Mouse (Mus musculus): Measurements from ENCODE around the gene Cd300lg. TPM values are rescaled to one million over a fixed set of nuclear protein-coding genes. Genes with fewer than 3 reads are reported as not detected.

Cd300lg gene
- total RNA-seq (2021), result 36.8 and 46.2 TPM in 2 replicates
- long read RNA-seq, transcript Cd300lg-201 (7 exons, 2,353 nt), result major isoform, 7 of 16 reads
- long read RNA-seq, partial matches to known transcripts, result 3 of 16 reads
- long read RNA-seq, other reads (novel, unspliced or antisense), result 4 of 16 reads

DNA sequence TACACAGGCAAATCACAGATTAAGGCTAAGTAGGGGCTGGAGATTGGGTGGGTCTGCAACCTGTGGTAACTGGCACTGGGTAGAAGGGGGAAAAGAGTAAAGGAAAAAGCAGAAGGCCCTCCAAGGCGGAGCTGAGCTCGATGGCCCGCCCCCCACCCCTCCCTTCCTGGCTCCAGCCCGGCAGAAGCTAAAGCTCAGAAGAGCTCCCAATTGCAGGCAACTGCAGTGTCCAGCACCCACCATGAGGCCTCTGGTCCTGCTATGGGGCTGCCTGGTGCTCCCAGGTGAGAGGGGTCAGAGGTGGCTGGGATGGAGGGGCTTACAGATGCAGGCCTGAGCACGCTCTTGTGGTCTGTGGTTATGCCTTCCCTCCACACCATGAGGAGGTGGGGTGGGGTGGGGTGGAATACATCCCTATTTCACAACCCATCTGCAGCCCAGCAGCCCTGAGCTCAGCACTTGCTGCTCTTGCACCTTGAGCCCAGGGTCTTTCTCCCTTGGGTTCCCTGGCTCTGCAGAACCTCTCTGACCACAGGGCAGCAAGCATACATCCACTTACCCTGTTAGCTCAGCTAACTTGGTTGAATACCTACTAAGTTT lies at the start of gene Cd300lg:
TSS of gene Cd300lg (plus strand) at position 160 of the 600 bp plus-strand sequence.
- no peak for DNase-seq

DNA sequence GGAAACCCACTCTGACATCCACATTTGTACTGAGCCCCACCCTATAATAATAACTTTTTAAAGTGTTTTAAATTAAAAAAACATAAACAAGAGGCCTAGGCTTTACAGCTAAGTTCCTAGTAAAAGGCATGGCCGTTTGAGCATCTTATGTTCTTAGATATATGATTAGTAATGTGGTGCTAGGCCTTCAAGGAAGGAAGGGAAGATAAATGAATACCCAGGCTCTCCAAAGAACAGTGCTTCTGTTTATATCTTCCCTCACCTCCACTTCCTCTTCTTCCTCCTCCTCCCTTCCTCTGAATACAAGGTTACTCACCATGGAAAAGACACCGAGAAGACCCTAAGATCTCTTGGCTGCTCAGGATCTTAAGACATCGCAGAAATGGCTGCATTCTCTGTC lies 49.5 kb upstream of the Cd300lg start:
- DNase-seq, result no peak

DNA sequence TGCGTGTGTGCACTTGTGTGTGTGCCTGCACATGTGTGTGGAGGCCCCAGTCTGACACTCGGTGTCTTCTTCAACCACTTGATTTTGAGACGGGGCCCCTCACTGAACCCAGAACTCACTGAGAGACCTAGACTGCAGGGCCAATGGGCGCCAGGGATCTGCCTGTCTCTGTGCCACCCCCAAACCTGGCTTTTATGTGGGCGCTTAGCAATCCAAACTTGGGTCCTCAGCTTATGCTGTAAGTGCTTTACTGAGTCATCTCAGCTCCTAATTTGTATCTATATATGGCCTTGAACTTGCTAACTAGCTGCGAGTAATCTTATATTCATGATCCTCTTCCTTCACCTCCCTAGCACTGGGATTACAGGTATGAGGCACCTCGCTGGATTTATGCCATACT lies 48.9 kb upstream of the Cd300lg start:
- DNase-seq, result no peak

DNA sequence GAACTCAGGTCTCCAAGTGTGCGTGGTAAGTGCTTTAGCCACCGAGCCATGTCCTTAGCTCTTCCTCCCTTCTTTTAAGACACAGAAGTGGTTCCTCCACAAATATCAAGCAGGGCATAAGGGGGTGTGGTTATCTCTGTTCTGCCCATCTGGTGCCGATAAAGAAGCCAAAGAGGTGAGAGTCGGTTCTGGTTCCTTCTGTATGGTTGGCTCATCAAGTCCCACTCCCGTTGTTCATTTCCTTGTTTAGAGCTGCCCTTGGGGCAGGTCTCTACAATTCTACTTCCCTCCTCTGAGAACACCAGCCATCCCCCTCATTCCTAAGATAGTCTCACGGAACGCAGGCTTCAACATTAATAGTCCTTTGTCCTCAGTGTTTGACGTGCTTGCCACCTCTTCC lies 47.2 kb upstream of the Cd300lg start:
- no peak for DNase-seq

DNA sequence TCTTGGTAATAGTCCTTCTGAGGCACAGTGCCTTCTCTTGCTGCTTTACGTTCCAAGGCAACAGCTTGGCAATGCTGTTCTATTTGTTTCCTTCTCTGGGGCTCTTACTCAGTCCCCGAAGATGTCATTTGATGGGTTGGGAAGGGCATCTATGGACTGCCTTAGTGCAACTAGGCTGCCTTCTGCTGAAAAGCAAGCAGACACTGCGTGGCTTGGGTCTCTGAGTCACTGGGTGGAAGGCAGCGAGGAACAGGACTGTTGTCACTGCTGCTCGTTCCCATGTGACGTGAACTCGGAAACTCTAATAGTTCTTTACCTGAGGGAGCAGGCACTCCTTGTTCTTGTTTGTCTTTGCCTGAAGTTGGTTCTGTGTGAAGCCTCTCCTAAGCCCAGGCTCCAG lies 45.4 kb upstream of the Cd300lg start:
- no peak for DNase-seq

DNA sequence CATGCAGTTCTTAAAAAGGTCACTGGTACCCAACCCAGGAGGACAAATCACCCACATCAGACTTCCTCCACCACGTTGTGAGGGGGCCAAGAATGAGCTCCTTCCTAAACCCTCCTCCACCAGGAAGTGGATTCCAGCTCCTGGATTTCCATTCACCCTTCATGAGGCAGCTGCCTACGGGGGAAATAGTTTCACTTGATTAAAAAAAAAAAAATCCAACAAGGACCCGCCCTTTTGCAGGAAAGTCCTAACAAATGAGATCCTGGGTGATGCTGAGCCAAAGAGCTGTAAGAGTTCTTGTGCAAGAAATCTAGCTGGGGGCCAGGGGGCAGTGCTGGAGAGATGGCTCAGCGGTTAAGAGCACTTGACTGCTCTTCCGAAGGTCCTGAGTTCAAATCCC lies 43.1 kb upstream of the Cd300lg start:
- no peak for DNase-seq

DNA sequence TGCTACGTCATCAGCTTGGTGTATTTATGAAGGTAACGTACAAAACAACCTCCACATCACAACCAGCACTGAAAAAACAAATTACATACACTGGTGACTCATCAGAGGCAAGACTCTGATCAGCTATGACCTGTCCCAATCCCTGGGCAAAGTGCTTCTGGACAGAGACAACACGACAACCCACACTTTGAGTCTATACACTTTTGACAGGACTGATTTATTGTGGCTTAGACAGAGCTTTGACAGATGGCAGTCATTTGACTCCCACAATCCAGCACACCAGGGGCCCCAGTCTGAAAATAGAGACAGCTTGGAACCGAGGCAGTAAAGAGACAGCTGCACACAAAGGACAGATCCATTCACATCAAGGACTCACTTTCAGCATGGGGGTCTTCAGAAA lies 41.8 kb upstream of the Cd300lg start:
- DNase-seq, result no peak

DNA sequence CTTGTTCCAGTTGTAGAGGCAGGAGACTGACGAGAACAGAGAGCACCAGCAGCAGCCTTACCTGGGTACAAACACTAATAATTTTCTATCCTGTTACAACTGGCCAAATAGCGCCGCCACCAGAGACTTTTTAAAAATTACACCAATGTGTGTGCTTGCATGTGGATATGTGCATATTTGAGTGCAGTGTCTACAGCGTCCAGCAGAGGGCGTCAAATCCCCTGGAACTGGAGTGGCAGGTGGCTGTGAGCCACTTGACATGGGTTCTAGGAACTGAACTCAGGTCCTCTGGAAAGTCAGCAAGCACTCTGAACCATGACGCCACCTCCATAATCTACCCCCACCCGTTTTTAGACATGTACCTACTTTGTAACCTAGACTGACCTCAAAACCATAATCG lies 37.1 kb upstream of the Cd300lg start:
- no peak for DNase-seq

DNA sequence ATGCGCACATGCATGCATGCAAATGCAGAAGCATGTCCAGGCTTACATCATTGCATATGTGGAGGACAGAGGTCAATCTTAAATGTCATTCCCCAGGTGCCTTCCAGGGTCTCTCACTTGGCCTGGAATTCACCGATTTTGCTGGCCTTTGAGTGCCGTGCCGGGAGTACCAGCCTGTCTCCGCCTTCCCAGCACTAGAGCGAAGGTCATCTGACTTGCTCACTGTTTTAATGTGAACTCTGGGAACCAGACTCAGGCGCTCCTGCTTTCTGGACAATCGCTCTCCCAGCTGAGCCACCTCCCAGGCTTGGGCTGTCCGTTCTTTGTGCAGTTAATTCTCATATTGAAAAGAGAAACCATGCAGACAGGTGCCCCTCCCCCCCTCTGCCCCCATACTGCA lies 35.0 kb upstream of the Cd300lg start:
- DNase-seq, result no peak

DNA sequence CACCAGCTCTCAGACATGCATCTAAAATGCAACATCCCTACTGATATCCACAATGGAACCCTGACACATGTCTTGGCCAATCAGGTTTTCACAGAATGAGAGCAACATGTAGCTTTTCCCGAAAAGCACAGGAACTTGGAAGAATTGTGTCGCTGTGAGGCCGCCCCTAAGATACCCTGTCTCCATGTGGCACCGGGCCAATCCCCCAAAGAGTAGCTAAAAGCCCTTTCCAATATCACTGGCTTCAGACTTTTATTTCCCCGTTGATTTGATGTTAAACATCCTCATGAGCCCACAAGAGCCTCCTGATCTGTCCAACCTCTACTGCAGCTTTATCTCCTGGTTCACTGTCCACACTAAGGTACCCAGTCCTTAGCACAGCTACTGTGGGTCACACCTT lies 34.6 kb upstream of the Cd300lg start:
- no peak for DNase-seq

DNA sequence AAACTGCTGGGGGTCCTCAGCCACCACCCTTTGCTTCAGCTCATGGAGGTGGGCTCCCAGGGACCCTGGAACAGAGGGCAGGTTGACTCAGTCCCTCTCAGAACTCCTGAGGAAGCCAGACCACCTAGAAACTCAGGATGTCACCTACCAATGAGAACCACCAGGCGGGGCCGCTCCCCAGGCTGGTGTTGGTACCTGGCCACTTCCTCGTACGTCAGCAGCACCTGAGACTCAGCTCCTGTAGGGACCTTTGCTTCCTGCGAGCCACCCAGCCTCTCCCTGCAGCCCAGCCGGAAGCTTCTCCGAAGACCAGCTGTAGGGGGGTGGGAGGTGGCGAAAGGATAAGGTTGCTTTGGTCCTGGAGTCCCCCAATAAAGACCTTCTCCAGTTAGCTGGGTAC lies 32.9 kb upstream of the Cd300lg start:
- DNase-seq, result no peak

DNA sequence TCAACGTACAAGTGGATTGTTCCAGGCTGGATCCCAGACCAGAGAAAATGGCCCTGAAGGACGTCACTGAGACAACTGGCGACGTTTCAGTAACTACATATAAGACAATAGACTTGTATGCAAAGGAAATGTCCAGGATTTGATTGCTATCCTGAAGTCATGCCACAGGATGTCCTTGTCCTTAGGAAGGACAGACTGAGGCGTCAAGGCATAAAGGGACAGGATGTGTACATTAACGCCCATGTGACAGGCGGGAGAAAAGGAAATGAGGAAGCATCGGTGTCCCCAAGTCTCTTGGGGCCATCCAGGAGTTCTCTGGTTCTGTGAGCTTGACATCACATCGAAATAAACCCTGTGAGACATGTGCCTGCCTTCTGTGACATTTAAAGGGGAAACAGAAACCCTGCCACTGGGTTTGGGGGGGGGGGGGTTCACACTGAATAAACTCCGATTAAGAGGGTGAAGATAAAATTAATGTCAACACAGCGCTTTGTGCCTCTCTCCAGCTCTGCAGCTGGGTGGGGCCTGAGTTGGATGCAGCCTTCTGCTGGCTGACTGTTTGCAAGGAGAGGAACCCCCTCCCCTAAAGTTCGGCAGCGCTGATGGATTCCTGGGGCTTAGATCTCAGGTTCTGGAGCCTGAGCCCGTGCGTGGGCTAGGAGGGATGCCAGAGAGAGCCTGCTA lies 32.2 kb upstream of the Cd300lg start:
- no peak for DNase-seq

DNA sequence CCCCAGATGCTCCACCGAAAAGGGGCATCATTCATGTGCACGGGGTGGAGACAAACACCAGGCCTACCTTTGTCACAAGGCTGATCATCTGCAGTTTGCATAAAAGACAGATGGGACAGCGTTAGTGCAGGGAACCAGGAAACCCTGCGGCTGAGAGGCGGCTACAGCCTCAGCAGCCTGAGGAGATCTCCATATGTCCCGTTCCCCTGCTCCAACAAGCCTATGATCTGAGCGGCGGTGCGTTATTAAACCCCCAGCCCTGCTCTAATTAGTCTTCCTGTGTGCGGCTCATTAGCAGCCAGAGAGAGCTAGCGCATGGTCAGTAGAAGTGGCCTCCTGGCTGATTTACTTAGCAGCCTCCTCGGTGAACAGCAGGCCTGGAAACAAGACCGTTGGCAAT lies 31.2 kb upstream of the Cd300lg start:
- no peak for DNase-seq

DNA sequence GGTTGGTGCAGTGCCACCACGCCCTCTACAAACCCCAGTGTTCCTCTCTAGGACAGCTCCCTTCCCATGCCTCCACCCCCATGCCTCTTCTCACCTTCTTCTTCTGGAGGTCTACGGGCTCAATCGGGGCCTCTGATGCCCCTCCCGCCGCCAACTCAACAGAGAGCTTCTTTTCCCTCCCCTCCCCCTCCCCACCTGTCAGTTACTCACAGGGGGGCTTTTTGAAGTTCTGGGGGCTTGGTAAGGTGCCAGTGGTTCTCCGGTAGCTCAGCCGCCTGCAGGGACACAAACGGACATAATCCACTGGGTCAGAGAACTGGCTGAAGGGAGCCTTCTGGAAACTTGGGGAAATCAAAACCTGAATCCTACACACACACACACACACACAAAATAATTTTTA lies 29.8 kb upstream of the Cd300lg start:
- DNase-seq, result no peak

DNA sequence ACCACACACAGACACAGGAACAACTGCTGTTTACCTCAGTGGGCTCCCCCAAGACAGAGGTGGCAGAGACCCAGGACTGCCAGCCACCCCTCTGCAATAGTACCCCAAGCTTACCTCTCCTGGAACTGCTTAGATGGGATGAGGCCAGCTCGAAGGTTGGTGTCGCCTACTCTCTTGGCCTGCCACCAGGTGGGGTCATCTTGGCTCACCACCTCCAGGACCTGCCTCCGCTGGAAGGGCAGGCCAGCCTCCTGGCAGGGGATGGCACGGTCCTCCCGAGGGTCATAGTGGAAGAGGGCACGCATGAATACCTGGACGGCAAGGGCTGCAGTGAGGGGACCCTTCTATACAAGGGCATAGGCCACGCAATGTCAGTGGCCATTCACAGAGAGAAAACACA lies 28.1 kb upstream of the Cd300lg start:
- DNase-seq, result no peak

DNA sequence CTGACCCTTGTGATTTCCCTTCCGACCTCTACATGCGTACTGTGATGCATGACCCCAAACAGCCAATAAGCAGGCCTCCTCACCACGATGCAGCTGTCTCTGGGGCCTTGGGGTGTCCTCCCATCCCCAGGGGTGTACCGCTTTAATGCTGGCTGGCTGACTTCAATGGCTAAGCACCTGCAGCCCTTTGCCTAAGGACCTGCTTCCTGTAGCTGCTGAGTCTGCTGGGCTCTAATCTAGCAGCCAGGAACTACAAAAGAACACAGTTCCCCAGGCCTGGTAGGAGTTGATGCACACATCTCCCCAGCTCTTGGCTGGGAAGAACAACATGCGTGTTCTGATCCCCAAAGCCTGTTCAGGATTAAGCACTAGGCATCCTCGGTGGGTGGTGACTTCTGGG lies 25.8 kb upstream of the Cd300lg start:
- no peak for DNase-seq

DNA sequence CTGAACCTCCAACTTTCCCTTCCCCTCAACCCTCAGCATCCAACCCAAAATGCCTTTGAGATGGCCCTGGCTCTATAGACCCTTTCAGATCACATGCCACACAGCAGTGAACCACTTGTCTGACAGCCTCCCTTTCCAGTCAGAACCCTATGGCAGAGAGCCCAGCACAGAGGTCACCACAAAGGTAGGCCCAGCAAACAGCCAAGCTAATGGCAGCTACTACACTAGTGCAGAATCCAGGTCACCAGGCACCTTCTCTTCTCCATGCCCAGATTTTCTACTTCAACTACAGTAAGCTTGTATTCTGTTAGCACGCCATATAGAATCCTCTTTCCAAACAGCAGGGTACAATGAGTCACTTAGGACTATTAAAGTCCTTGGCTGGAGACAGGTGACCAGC lies 25.2 kb upstream of the Cd300lg start:
- no peak for DNase-seq

DNA sequence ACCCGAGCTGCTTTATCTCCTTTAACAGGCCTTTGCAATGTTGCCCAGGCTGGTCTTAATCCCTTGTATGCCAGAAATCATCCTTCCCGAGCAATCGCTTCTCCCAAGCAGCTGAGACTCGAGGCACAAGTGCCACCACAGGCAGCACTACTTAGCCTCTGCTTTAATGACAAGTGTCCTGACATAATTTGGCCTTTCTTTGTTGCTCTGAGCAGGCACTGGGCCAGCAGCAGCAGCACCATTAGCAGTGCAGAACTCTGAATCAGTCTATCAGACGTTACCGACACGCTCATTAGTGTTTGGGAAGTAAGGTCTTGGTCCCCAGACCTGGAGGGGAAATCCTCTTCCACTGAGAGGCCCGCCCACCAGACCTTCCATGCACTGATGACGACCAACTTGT lies 21.6 kb upstream of the Cd300lg start:
- DNase-seq, result no peak

DNA sequence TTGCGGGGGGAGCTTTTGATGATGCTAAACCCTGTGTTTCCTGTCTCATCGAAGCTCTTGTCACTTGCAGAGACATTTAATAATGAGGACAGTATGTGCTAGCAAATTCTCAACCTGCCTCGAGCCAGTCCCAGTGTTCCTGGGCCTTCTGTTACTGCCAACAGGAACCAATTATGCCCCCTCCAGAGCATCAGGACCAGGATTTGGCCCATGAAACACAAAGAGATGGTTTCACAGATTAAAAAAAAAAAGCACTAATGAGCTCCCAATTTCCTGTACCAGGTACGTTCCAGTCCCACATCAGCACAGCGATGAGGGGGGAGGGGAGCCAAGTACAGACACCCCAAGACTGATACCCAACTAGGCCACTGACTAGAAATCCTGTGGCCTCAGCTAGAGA lies 20.1 kb upstream of the Cd300lg start:
- no peak for DNase-seq

DNA sequence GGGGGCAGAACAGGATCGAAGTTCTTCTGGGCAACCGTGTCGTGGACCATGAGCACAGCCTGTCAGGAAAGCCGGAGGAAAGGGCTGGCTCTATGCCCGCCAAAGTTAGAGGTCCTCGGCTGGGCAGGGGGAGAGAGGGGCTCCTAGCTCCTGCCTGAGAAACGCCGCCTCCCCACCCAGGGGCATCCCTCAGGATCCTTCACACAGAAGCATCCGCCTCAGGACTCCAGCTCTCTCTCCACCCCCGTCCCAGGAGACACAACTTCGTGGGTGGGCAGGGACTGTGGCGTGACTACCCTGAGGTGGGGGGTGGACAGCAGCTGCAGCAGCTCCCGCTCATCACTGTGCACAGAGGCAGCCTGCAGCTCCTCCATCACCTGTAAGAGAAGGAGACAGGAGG lies 17.9 kb upstream of the Cd300lg start:
- no peak for DNase-seq

DNA sequence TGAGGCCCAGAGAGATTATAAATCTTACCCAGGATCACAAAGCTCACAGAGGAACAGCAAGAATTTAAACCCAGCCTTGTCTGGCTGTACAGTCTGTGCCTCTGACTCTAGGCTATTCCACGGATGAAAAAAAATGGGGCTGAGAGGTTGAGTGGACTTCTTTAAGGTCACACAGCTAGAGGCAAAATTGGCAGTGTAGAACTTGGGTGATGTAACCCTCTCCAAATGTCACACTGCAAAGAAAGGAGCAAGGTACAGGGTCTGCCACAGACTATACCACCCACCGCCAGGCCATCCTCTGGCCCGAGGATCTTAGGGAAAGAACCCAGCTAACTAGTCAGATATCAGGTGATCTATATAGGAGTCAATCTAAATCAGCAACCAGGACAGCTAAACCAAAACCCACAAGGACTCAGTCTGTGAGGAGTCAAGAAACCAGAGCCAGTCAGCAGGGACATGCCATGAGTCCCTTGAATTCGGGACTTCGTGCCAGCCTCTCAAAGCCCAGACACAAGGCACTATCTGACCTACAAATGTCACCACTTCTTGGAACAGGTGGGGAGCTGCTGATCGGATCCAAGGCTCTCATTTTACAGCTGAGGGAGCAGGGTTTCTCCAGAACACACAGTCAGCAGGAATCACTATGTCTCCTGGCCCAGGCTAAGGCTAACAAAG lies 17.1 kb upstream of the Cd300lg start:
- no peak for DNase-seq

DNA sequence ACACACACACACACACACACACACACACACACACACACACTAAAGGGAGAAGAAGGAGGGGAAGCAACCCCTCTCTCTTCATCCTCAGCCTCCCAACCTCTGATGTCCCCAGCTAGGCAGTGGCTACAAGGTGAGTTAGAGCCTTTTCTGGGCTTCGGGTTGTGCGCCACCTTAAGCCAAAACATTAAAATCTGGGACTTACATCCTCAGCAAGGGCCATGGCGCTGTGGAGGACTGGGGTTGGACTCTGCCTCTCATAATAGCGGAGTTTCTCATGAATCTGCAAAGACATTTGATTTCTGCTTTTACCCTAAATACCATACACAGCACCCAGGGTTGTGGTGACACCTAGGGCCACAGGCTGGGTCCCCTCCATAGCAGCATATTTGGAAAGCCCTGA lies 16.4 kb upstream of the Cd300lg start:
- no peak for DNase-seq

DNA sequence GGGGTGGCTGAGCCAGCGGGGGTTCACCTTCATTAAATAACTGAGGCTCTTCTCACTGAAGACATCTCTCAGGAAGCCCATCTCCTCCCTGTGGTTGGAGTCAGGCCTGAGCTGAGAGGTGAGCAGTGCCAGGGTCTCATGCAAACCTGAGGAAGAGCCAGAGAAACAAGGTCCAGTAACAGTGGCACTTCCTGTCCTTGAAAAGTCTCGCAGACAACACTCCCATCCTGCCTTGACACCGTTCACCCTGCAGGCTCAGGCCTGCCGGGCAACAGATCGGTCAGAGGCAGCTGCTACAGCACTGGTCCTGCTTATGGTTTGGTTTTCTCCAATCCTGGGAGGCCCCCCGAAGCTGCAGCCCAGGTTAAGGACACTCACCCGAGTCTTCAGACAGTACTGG lies 16.0 kb upstream of the Cd300lg start:
- DNase-seq, result no peak

All from adrenal gland, postnatal 25 days (tissue).